Mouse (Mus musculus): ENCODE measurements around the gene Six2. TPM values are rescaled to one million over a fixed set of nuclear protein-coding genes. Genes with fewer than 3 reads are reported as not detected.

Six2 gene
- polyA plus RNA-seq, 1 experiment from 2014 or later = 10.9 TPM

Other genes with a start within 250 kb of the Six2 start
- gene Six3, start 74.7 kb downstream of the Six2 start, polyA plus RNA-seq (2016; fragmentation: Nextera tagmentation; extraction: Ambion mirVana) = 13.1 and 15.5 TPM in 2 replicates

All from forebrain, embryonic 10.5 days (tissue).